Mouse (Mus musculus) lung, adult 2 months (tissue): Measurements from ENCODE around the gene Gm20503.

Experiments used
- CTCF ChIP-seq: fragments of 200-500 bp; IDR thresholded peaks from 2 replicates; pipeline ENCODE4 v1.5.1; 2011; ENCODE audit warnings: mild to moderate bottlenecking, low read length, control low read depth; ENCODE audit not compliant: insufficient read depth
- POLR2A ChIP-seq: fragments of 200-500 bp; IDR thresholded peaks from 2 replicates; pipeline ENCODE4 v1.6.1; 2011; ENCODE audit warnings: low read depth, mild to moderate bottlenecking, control low read depth, low read length, borderline replicate concordance; ENCODE audit errors: extremely low read depth

DNA sequence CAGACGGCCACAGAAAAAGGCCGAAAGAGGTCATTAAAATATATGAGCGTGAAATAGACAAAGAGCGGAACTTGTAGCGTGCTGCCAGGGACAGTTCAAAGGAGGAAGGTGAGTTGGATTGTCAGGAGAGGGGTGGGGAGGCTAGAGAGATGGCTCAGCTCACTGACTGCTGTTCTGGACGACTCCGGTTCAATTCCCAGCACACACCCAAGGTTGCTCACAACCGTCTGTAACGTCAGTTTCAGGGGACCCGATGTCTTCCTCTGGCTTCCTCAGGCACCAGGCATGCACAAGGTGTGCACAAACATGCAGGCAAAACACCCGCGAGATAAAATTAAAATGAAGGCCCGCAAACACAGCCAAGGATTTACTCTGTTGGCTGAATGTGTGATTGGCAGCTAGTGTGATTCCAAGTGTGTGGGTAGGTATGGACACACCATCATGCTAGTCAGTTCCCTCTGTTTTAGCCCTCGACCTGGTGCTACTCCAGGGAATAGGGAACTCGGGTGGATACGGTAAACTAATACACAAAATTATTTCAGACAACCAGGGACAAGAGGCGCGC lies 32.9 kb downstream of the Gm20503 start:
- no peak for TF ChIP-seq POLR2A
- no peak for TF ChIP-seq CTCF
